Mouse (Mus musculus) gastrocnemius, postnatal 14 days (tissue): ENCODE measurements at regions not wholly inside any gene's neighbourhood (a gene's known extent, or its start where the extent isn't known, plus 50 kb on each side); places are given as distances from the start of the nearest gene placed in this dataset.
A peak's percentile ranks its signal among the peaks of the same experiment; 100 is the strongest.

Experiments used
- DNase-seq: peaks from one replicate; pipeline ENCODE4 v3.0.0; 2021; ENCODE audit warnings: mixed read lengths
- intact Hi-C: fragments of 180-260 bp; cut with DNase I; formaldehyde crosslinking; loops from one replicate; pipeline ENCODE4 v1.15.1; 2025; ENCODE audit warnings: low total_unique reads

GRCm38 (mm10) chr16:50871318-50871717 is 280.4 kb upstream of the Ccdc54 start:
- intact Hi-C loops, result no loop called here
- no peak for DNase-seq

DNA sequence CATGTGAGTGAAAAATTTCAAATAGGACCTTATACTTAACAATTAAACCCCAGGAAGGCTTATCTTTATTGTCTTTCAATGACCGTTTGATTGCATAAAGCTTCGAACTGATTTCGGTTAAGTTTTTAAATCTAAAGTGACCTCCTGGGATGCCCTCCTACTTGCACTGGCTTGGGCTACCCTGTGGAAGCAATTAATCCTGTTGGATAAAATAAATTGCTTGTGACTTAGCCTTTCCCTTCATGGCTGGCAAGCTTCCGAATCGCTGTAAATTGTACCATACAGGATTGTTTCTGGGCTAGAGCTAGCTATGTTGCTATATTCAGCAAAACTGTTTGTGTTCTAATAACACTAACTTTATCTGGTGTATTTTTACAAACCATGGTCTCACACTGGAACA is 272.6 kb upstream of the Ccdc54 start:
- no peak for DNase-seq
- intact Hi-C loops, result no loop called here

- intact Hi-C loops, result no loop called here
- no peak for DNase-seq
These were observed 268.6 kb upstream of the Ccdc54 start for GRCm38 (mm10) chr16:50859513-50859912.

DNA sequence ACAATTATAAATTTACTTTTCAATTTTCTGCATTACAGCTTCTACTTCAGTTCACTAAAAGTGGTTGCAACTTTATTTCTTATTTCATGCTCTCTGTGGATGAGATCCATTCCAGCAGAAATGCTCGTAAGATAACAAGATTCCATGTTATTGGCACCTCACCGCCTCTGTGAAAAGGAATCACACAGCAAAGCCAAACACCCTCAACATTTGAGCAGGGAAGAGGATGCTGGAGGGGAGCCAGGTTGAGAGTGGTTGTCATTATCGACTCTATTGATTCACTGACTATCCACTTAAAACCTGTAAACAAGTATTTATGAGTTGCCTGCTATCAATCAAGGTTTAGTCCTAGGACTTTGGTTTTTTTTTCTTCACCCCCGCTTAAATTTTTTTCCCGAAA is 261.1 kb upstream of the Ccdc54 start:
- no peak for DNase-seq
- intact Hi-C loops, result no loop called here

GRCm38 (mm10) chr16:50847693-50848092 is 256.7 kb upstream of the Ccdc54 start:
- intact Hi-C loops, result no loop called here
- no peak for DNase-seq

- DNase-seq, result no peak
- intact Hi-C loops, result no loop called here
These were observed 255.6 kb upstream of the Ccdc54 start for GRCm38 (mm10) chr16:50846505-50846904.

DNA sequence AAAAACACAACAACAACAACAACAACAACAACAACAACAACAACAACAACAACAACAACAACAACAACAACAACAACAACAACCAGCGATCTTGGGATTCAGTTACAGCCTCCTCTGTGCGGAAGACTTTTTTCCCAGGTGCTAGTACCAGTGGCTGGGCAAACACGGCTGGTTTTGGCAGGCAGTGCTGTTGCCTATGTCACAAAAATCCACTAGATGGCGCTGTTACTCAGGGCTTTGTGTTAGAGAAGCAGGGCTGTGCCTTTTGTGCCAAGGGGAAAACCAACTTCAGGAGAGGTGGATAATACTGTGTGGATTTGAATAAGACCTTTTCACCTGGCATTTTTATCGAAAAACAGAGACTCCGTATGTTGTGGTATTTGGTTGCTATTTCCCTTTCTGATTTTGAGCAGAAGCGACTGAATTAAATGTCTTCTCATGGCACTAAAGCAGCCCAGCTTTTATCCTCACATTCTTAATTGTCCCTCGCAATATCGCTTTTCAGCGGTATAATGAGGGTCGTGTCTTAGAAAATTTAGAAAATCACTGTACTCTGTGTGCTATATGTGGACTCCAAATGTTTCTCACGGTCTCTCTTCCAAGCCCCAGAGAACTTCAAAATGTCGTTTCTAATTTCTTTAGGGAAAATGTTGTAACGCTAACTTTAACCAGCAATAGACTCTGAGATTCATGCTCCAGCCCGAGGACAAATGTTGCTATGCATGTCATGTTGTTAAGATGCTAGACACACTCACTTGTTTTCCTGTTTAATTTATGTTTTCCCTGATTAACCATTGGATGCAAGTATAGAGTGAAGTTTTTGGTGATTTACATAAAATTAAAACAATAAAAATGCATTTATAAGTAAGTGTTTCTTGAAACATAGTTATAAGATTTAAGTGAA is 251.0 kb upstream of the Ccdc54 start:
- intact Hi-C loops, result no loop called here

GRCm38 (mm10) chr16:50841205-50841604 is 250.3 kb upstream of the Ccdc54 start:
- no peak for DNase-seq
- intact Hi-C loops, result no loop called here

More for the DNA sequence above, 251.0 kb upstream of the Ccdc54 start:
- DNase-seq, result peak; percentile 61

GRCm38 (mm10) chr16:50839665-50840064 is 248.7 kb upstream of the Ccdc54 start:
- DNase-seq, result no peak
- intact Hi-C loops, result no loop called here

DNA sequence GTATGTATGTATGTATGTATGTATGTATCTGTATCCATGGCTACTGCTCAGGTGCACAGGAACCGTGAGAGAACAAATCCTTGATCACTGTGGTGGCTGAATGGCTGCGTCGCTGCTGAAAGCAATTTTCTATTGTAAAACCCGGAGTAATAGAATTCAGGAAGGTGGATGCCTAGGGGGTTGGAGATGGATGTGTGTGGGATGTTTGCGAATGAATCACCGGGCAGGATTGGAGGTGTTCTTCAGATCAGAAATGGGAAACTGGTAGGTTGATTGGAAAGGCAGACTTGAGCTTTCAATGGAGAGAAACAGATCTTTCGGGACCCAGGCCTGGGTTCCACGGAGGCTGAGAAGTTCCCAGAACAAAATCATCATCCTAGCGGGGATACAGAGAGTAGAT is 246.5 kb upstream of the Ccdc54 start:
- intact Hi-C loops, result no loop called here
- no peak for DNase-seq

- intact Hi-C loops, result no loop called here
These were observed 245.5 kb upstream of the Ccdc54 start for GRCm38 (mm10) chr16:50836457-50836856.

DNA sequence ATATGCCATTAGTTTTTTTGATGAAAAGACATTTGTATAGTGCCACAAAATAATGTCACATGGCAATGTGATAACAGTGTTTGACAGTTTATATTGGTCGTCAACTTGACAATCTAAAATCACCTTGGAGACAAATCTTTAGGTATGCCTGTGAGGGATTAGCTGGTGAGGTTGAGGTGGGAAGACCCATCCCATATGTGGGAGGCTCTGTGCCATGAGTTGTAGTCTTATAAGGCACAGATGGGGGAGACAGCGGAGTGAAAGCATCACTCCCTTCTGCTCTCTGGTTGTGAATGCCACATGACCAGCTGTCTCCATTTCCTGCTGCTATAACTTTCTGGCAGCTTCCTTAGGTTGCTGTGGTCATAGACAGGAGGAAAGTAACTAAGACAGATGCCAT is 242.4 kb upstream of the Ccdc54 start:
- intact Hi-C loops, result no loop called here
- no peak for DNase-seq

More at GRCm38 (mm10) chr16:50836457-50836856, 245.5 kb upstream of the Ccdc54 start:
- no peak for DNase-seq

- no peak for DNase-seq
- intact Hi-C loops, result no loop called here
These were observed 231.4 kb upstream of the Ccdc54 start for GRCm38 (mm10) chr16:50822352-50822751.

DNA sequence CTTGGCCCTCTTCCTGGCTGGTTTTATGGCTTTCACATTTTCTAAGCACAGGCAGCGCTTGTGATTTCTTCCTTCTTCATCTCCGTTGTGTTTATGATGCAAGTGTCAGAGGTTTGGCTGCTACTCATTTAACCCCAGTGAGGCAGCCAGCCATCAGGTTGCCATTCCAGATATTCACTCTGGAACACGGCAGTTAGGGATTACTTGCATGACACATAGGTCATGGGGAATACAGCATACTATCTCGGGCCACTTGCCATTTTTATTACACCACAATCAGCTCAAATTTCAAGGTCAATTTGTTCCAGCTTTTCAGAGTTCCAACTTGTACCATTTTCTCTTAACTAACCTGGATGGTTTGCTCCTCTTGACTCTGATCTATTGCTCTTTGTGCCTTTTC is 223.7 kb upstream of the Ccdc54 start:
- intact Hi-C loops, result no loop called here

GRCm38 (mm10) chr16:50799145-50799794 is 208.3 kb upstream of the Ccdc54 start:
- intact Hi-C loops, result no loop called here
- DNase-seq, result peak; percentile 63

More for the DNA sequence above, 223.7 kb upstream of the Ccdc54 start:
- DNase-seq, result peak; percentile 9

GRCm38 (mm10) chr16:50798095-50798494 is 207.1 kb upstream of the Ccdc54 start:
- intact Hi-C loops, result no loop called here
- DNase-seq, result no peak

- intact Hi-C loops, result no loop called here
These were observed 202.0 kb upstream of the Ccdc54 start for GRCm38 (mm10) chr16:50792960-50793359.

GRCm38 (mm10) chr16:50792506-50792905 is 201.6 kb upstream of the Ccdc54 start:
- DNase-seq, result no peak
- intact Hi-C loops, result no loop called here

More at GRCm38 (mm10) chr16:50792960-50793359, 202.0 kb upstream of the Ccdc54 start:
- DNase-seq, result no peak

GRCm38 (mm10) chr16:50788702-50789101 is 197.7 kb upstream of the Ccdc54 start:
- DNase-seq, result no peak
- intact Hi-C loops, result no loop called here

- DNase-seq, result no peak
- intact Hi-C loops, result no loop called here
These were observed 195.2 kb upstream of the Ccdc54 start for GRCm38 (mm10) chr16:50786199-50786598.

DNA sequence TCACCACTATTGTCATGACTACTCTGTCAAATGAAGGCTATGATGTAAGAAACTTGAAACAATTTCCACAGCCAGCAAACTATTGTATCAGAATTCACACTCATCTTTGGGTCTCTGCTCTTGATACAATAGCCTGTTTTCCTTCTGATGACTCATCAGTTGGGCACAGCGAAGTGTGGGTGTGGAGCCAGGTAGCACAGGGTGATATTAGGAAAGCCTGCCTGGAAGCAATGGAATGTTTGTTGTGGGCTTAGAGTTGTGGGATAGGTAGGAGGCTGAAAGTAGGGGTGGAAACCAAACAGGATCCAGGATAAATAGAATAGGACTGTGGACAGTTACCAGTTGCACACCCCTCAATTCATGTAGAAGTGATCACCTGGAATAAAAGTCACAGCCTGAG is 194.4 kb upstream of the Ccdc54 start:
- intact Hi-C loops, result no loop called here
- DNase-seq, result no peak
